17 mouse cellular contexts compared by ENCODE assay signal in genomic region chr19:8998546-8998945, GRCm38 (mm10). TPM values are rescaled to one million over a fixed set of nuclear protein-coding genes. Genes with fewer than 3 reads are reported as not detected.
A peak's percentile ranks its signal among the peaks of the same experiment; 100 is the strongest.
DNase-seq lines count a peak whose midpoint lies in the region; ATAC-seq and TF ChIP-seq lines count a peak whose summit lies in the region.
"Had no signal": no experiment of that assay in that cellular context is flagged by ENCODE, and none has a peak within 500 bp of the region (broad histone marks: within the 10 kb centered on the region; RNA-seq: fewer than 3 reads in every experiment).

No protein-coding gene starts in this region.

- H3K4me1 ChIP-seq in kidney, embryonic 15.5 days = peaks cover 25% of the 10 kb centered on the region
- peaks cover 59% of the 10 kb centered on the region for H3K4me1 ChIP-seq in limb, embryonic 15.5 days
- peaks cover 19% of the 10 kb centered on the region for H3K4me1 ChIP-seq in intestine, postnatal 0 days (replicated peaks; ENCODE audit: control insufficient read depth, insufficient read depth, low read length)

- H3K27me3 ChIP-seq in kidney, embryonic 15.5 days = no peaks in the 10 kb centered on the region
- no peaks in the 10 kb centered on the region for H3K27me3 ChIP-seq in limb, embryonic 15.5 days
- no peaks in the 10 kb centered on the region for H3K27me3 ChIP-seq in intestine, postnatal 0 days (replicated peaks; ENCODE audit: control insufficient read depth, insufficient read depth, low read length)
- H3K27me3 ChIP-seq: intestine, embryonic 15.5 days; neural tube, embryonic 13.5 days; Patski had no signal

- H3K4me3 ChIP-seq in kidney, embryonic 15.5 days (replicated peaks) = no peak overlapping the region
- H3K4me3 ChIP-seq in limb, embryonic 15.5 days = no peak overlapping the region
- no peak overlapping the region for H3K4me3 ChIP-seq in intestine, postnatal 0 days (ENCODE audit: low read depth, low read length)
- H3K4me3 ChIP-seq: heart, embryonic 10.5 days; intestine, embryonic 15.5 days; neural tube, embryonic 13.5 days had no signal

- H3K4me2 ChIP-seq in kidney, embryonic 15.5 days = no peak overlapping the region
- H3K4me2 ChIP-seq in limb, embryonic 15.5 days = no peak overlapping the region
- no peak overlapping the region for H3K4me2 ChIP-seq in intestine, postnatal 0 days (replicated peaks; ENCODE audit: low read depth)
- H3K4me2 ChIP-seq: neural tube, embryonic 13.5 days had no signal

- 88% methylated on average over 6 of the region's 6 CpGs for WGBS in kidney, embryonic 15.5 days
- WGBS in limb, embryonic 15.5 days = 67% methylated on average over 6 of the region's 6 CpGs
- WGBS in intestine, postnatal 0 days = 64% methylated on average over 6 of the region's 6 CpGs

- H3K27ac ChIP-seq in kidney, embryonic 15.5 days = peak overlapping the region; percentile 48; the same call in 1 of the 2 replicates
- peak overlapping the region; percentile 86 for H3K27ac ChIP-seq in limb, embryonic 15.5 days
- H3K27ac ChIP-seq in intestine, postnatal 0 days (ENCODE audit: low read depth, low read length) = no peak overlapping the region
- H3K27ac ChIP-seq: neural tube, embryonic 13.5 days had no signal

- H3K36me3 ChIP-seq in kidney, embryonic 15.5 days = peaks cover 34% of the 10 kb centered on the region
- peaks cover 45% of the 10 kb centered on the region for H3K36me3 ChIP-seq in limb, embryonic 15.5 days
- peaks cover 49% of the 10 kb centered on the region for H3K36me3 ChIP-seq in intestine, postnatal 0 days (ENCODE audit: control insufficient read depth, insufficient read depth)
- H3K36me3 ChIP-seq: neural tube, embryonic 13.5 days had no signal

- no peak for TF ChIP-seq CTCF in intestine, postnatal 0 days (IDR thresholded peaks at IDR 0.05; ENCODE audit: low read depth)

- no peak for ATAC-seq in kidney, embryonic 15.5 days (replicated peaks; ENCODE audit: low FRiP score)
- ATAC-seq in activated CD4-positive, CD25-positive, alpha-beta regulatory T cell, adult 4 months = peak; percentile 10
- no peak for ATAC-seq in limb, embryonic 15.5 days (ENCODE audit: insufficient number of reproducible peaks, low FRiP score, low TSS enrichment, low read depth)
- ATAC-seq in intestine, postnatal 0 days = no peak

- H3K9me3 ChIP-seq in kidney, embryonic 15.5 days (replicated peaks) = no peaks in the 10 kb centered on the region
- no peaks in the 10 kb centered on the region for H3K9me3 ChIP-seq in limb, embryonic 15.5 days
- no peaks in the 10 kb centered on the region for H3K9me3 ChIP-seq in intestine, postnatal 0 days (ENCODE audit: control insufficient read depth)
- H3K9me3 ChIP-seq: heart, embryonic 10.5 days; intestine, embryonic 15.5 days; neural tube, embryonic 13.5 days had no signal

- no peak overlapping the region for H3K9ac ChIP-seq in kidney, embryonic 15.5 days
- no peak overlapping the region for H3K9ac ChIP-seq in limb, embryonic 15.5 days
- H3K9ac ChIP-seq in intestine, postnatal 0 days (ENCODE audit: low read depth, low read length) = no peak overlapping the region
- H3K9ac ChIP-seq: forebrain, postnatal 0 days; intestine, embryonic 15.5 days; liver, postnatal 0 days; neural tube, embryonic 13.5 days had no signal

- no peak for DNase-seq in kidney, postnatal 25 days
- DNase-seq in CD4-positive, CD25-positive, alpha-beta regulatory T cell, adult 2 months (ENCODE audit: low read depth, low spot score) = peak; percentile 50
- no peak for DNase-seq in B cell, adult 2 months
- no peak for DNase-seq in cerebellum, adult 9-10 months
- DNase-seq: cerebellum, adult 11 months; forebrain, postnatal 0 days; kidney, postnatal 4 days; layer of hippocampus, postnatal 36 days; liver, postnatal 0 days had no signal

RNA-seq across cellular contexts. Expression of gene Ahnak, which starts 9.5 kb away (rescaled TPM):
- polyA plus RNA-seq in kidney, embryonic 15.5 days (2015; fragmentation: Nextera tagmentation; extraction: Ambion mirVana) = 17.3 and 18.2 TPM in 2 replicates
- 10 to 100 TPM; 47.2 to 60.1 TPM for polyA plus RNA-seq in activated CD4-positive, CD25-positive, alpha-beta regulatory T cell, adult 4 months (2017; shearing (Covaris generic))
- 96.4 and 104 TPM in 2 replicates for polyA plus RNA-seq in limb, embryonic 15.5 days (2015; fragmentation: Nextera tagmentation; extraction: Ambion mirVana)
- polyA plus RNA-seq in intestine, postnatal 0 days (2015; fragmentation: Nextera tagmentation; extraction: Ambion mirVana) = 26.2 and 30.1 TPM in 2 replicates

RNA-seq across cellular contexts. Expression of gene Eef1g, which starts 31.7 kb away (rescaled TPM):
- polyA plus RNA-seq in kidney, embryonic 15.5 days (2015; fragmentation: Nextera tagmentation; extraction: Ambion mirVana) = 467 and 476 TPM in 2 replicates
- polyA plus RNA-seq in activated CD4-positive, CD25-positive, alpha-beta regulatory T cell, adult 4 months (2017; shearing (Covaris generic)) = 100 to 1,000 TPM; 589 to 842 TPM
- polyA plus RNA-seq in limb, embryonic 15.5 days (2015; fragmentation: Nextera tagmentation; extraction: Ambion mirVana) = 467 and 482 TPM in 2 replicates
- 164 and 168 TPM in 2 replicates for polyA plus RNA-seq in intestine, postnatal 0 days (2015; fragmentation: Nextera tagmentation; extraction: Ambion mirVana)

RNA-seq across cellular contexts. Expression of gene Tut1, which starts 44.9 kb away (rescaled TPM):
- 32.9 and 33.5 TPM in 2 replicates for polyA plus RNA-seq in kidney, embryonic 15.5 days (2015; fragmentation: Nextera tagmentation; extraction: Ambion mirVana)
- 10 to 100 TPM; 21.3 to 25.1 TPM for polyA plus RNA-seq in activated CD4-positive, CD25-positive, alpha-beta regulatory T cell, adult 4 months (2017; shearing (Covaris generic))
- 29.3 and 30.0 TPM in 2 replicates for polyA plus RNA-seq in limb, embryonic 15.5 days (2015; fragmentation: Nextera tagmentation; extraction: Ambion mirVana)
- 10.7 and 11.1 TPM in 2 replicates for polyA plus RNA-seq in intestine, postnatal 0 days (2015; fragmentation: Nextera tagmentation; extraction: Ambion mirVana)

RNA-seq across cellular contexts. Expression of gene Mta2, which starts 56.9 kb away (rescaled TPM):
- polyA plus RNA-seq in kidney, embryonic 15.5 days (2015; fragmentation: Nextera tagmentation; extraction: Ambion mirVana) = 166 and 168 TPM in 2 replicates
- polyA plus RNA-seq in activated CD4-positive, CD25-positive, alpha-beta regulatory T cell, adult 4 months (2017; shearing (Covaris generic)) = 100 to 1,000 TPM in 1 of 2 experiments, 10 to 100 TPM in 1; 58.5 to 101 TPM
- polyA plus RNA-seq in limb, embryonic 15.5 days (2015; fragmentation: Nextera tagmentation; extraction: Ambion mirVana) = 155 and 160 TPM in 2 replicates
- 53.1 and 54.1 TPM in 2 replicates for polyA plus RNA-seq in intestine, postnatal 0 days (2015; fragmentation: Nextera tagmentation; extraction: Ambion mirVana)
